Mouse (Mus musculus): ENCODE results near the gene Gm3336.

DNA sequence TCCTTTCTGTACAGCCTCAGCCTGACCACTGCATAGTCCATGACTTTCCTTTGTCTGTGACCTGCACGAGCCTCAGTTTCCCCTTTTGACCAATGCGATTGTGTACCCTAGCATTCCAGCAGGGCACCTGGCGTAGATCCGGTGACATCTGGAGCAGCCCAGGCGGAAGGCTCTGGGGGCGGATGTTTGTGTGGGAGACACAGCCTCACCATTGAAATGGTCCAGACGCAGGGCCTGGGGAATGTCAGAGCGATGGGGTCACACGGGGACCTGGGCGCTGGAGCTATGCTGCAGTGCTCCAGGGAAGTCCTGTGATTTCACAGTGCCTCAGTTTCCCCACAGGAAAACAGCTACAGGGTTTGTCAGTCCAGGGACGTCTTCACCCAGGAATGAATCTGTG is 23.8 kb downstream of the Gm3336 start:
- no peak for TF ChIP-seq CTCF (IDR thresholded peaks at IDR 0.05; ENCODE audit: low read depth, low read length)
- TF ChIP-seq POLR2A (IDR thresholded peaks at IDR 0.05; ENCODE audit: borderline replicate concordance, low read depth, low read length), result no peak
